Mouse (Mus musculus) c-Kit-negative CD71-positive TER-119-positive erythroid progenitor cells, embryonic 14.5 days (primary cell): ENCODE measurements around the gene Mettl4.

Source experiments
- DNase-seq: peaks from one replicate; pipeline ENCODE4 v3.0.0-alpha.2; 2013; ENCODE audit warnings: low read depth, low spot score

Mettl4 gene

GRCm38 (mm10) chr17:94749466-94750135 lies at the start of gene Mettl4:
TSS of gene Mettl4 (minus strand) at chr17:94750019.
- peak; percentile 82 for DNase-seq

- no peak for DNase-seq
Observed at GRCm38 (mm10) chr17:94778871-94779482, 29.2 kb upstream of the Mettl4 start.

- DNase-seq, result no peak
Observed at GRCm38 (mm10) chr17:94768491-94768890, 18.7 kb upstream of the Mettl4 start.

GRCm38 (mm10) chr17:94764711-94765110 lies 14.9 kb upstream of the Mettl4 start:
- DNase-seq, result no peak

- no peak for DNase-seq
Observed at GRCm38 (mm10) chr17:94764011-94764410, 14.2 kb upstream of the Mettl4 start.

- no peak for DNase-seq
Observed at GRCm38 (mm10) chr17:94762405-94762804, 12.6 kb upstream of the Mettl4 start.

- peak; percentile 34 for DNase-seq
Observed at GRCm38 (mm10) chr17:94750136-94750729, 414 bp upstream of the Mettl4 start.

- no peak for DNase-seq
Observed at GRCm38 (mm10) chr17:94738173-94738572, 11.6 kb downstream of the Mettl4 start.

- no peak for DNase-seq
Observed at GRCm38 (mm10) chr17:94735885-94736284, 13.9 kb downstream of the Mettl4 start.

- DNase-seq, result no peak
Observed at GRCm38 (mm10) chr17:94735437-94735836, 14.4 kb downstream of the Mettl4 start.

- DNase-seq, result peak; percentile 39
Observed at GRCm38 (mm10) chr17:94730416-94730815, 19.4 kb downstream of the Mettl4 start.

GRCm38 (mm10) chr17:94726750-94727149 lies 23.1 kb downstream of the Mettl4 start:
- DNase-seq, result no peak

- DNase-seq, result no peak
Observed at GRCm38 (mm10) chr17:94673515-94674317, 76.1 kb downstream of the Mettl4 start.
